Mouse (Mus musculus): ENCODE data around the gene Large1.

DNA sequence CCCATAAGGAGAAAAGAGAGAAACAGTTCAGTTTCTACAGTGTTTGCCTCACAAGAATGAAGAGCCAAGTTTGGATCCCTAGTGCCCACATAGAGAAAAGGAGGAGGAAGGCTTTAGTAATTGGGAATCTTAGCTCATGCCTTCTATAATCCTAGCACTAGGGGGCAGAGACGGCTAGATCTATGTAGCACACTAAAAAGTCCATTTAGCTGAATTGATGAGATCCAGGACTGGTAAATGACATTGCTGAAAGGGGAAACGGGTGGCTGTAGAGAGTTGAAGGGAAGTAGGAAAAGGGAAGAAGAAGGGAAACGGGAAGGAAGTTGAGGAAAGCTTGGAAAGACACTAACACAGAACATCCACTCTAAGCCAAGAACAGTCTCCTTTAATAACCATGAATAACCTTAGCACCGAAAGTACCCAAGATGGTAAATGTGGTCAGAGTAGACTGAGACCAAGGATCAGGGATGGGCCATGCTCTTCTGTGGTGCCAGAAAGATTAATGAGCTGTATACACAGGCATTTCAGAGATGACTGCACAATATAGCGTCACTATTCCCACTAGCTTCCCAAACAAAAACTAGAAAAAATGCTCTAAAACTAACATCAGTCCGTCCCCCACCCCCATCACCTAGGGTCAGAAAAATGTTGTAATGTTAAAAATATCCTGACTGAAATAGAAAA is 119.8 kb downstream of the Large1 start:
- TF ChIP-seq GATA1 (IDR thresholded peaks at IDR 0.05; ENCODE audit: low read depth, low read length) (no peak), CTCF (IDR thresholded peaks at IDR 0.05 in 2 of 3, conservative IDR thresholded peaks at IDR 0.05 in 1 of 3; ENCODE audit: control insufficient read depth in 1 of 3, insufficient read depth in 1 of 3, low read depth in 2 of 3, low read length in 3 of 3, poor library complexity in 1 of 3, severe bottlenecking in 1 of 3) (peak in 1 of 3 experiments; percentile 10; a peak in 1 of 6 replicates), USF1 (IDR thresholded peaks at IDR 0.05; ENCODE audit: low read depth, low read length) (no peak), POLR2A (IDR thresholded peaks at IDR 0.05; ENCODE audit: control insufficient read depth in 1 of 2, insufficient read depth in 1 of 2, low read depth in 1 of 2, low read length in 2 of 2, poor library complexity in 1 of 2) (no peak), EP300 (IDR thresholded peaks at IDR 0.05; ENCODE audit: low read depth in 1 of 2, low read length in 2 of 2) (no peak), MYC (IDR thresholded peaks at IDR 0.05; ENCODE audit: low read depth, low read length) (no peak), MAZ (IDR thresholded peaks at IDR 0.05; ENCODE audit: low read depth, low read length) (no peak), MAFK (IDR thresholded peaks at IDR 0.05; ENCODE audit: borderline replicate concordance, low read depth, low read length) (no peak), RAD21 (IDR thresholded peaks at IDR 0.05; ENCODE audit: low read depth, low read length) (peak; percentile 1; the same call in 1 of the 2 replicates), BHLHE40 (IDR thresholded peaks at IDR 0.05; ENCODE audit: borderline replicate concordance, low read depth, low read length) (no peak), MEF2A (IDR thresholded peaks at IDR 0.05; ENCODE audit: extremely low read depth, insufficient replicate concordance, low read depth, low read length, poor library complexity, severe bottlenecking) (no peak), MAX (IDR thresholded peaks at IDR 0.05; ENCODE audit: low read length) (no peak), POLR2AphosphoS2 (IDR thresholded peaks at IDR 0.05; ENCODE audit: low read length) (no peak), UBTF (IDR thresholded peaks at IDR 0.05; ENCODE audit: borderline replicate concordance, insufficient read depth, low read depth, low read length) (no peak)

All from MEL (cell line).